Mouse (Mus musculus) myocyte (in vitro differentiated cells): ENCODE results near the gene Pln.

ENCODE experiments used
- POLR2A ChIP-seq: IDR thresholded peaks from one replicate; pipeline ENCODE4 v1.6.1; 2011; ENCODE audit warnings: low read depth, mild to moderate bottlenecking, control low read depth, moderate library complexity; ENCODE audit not compliant: insufficient read length
- USF1 ChIP-seq: IDR thresholded peaks from one replicate; pipeline ENCODE4 v1.6.1; 2011; ENCODE audit warnings: low read depth, mild to moderate bottlenecking, control low read depth, moderate library complexity

- TF ChIP-seq USF1 (no peak), POLR2A (no peak)
These were observed 8.2 kb upstream of the Pln start for GRCm38 (mm10) chr10:53329257-53329656.
